Mouse (Mus musculus) NIH3T3 (cell line): ENCODE measurements around the gene Art3.

Experiments
- DNase-seq: peaks from one replicate; pipeline ENCODE4 v3.0.0-alpha.2; 2012; ENCODE audit warnings: low read depth

Art3 gene

GRCm38 (mm10) chr5:92331635-92332338 lies at the start of gene Art3:
Gene Art3, plus strand, starts transcription at chr5:92331827.
- no peak for DNase-seq

- DNase-seq: peak; percentile 82
Measured at GRCm38 (mm10) chr5:92282571-92282970, 49.1 kb upstream of the Art3 start.

- peak; percentile 44 for DNase-seq
Measured at GRCm38 (mm10) chr5:92283107-92283506, 48.5 kb upstream of the Art3 start.

GRCm38 (mm10) chr5:92287840-92288239 lies 43.8 kb upstream of the Art3 start:
- no peak for DNase-seq

GRCm38 (mm10) chr5:92291652-92292414 lies 39.8 kb upstream of the Art3 start:
- no peak for DNase-seq

GRCm38 (mm10) chr5:92294525-92294924 lies 37.1 kb upstream of the Art3 start:
- DNase-seq: peak; percentile 64

- DNase-seq: no peak
Measured at GRCm38 (mm10) chr5:92302149-92302840, 29.3 kb upstream of the Art3 start.

GRCm38 (mm10) chr5:92304291-92304690 lies 27.3 kb upstream of the Art3 start:
- no peak for DNase-seq

- peak; percentile 96 for DNase-seq
Measured at GRCm38 (mm10) chr5:92309681-92310511, 21.7 kb upstream of the Art3 start, which contains the start of gene Sdad1. Gene Sdad1, minus strand, starts transcription at chr5:92310479.

- peak; percentile 94 for DNase-seq
Measured at GRCm38 (mm10) chr5:92312046-92312715, 19.4 kb upstream of the Art3 start.

- DNase-seq: no peak
Measured at GRCm38 (mm10) chr5:92313776-92314175, 17.9 kb upstream of the Art3 start.

- DNase-seq: no peak
Measured at GRCm38 (mm10) chr5:92318119-92318518, 13.5 kb upstream of the Art3 start.

GRCm38 (mm10) chr5:92318596-92318995 lies 13.0 kb upstream of the Art3 start:
- DNase-seq: peak; percentile 46

GRCm38 (mm10) chr5:92321631-92322400 lies 9.8 kb upstream of the Art3 start:
- peak; percentile 14 for DNase-seq

GRCm38 (mm10) chr5:92322612-92323011 lies 9.0 kb upstream of the Art3 start:
- no peak for DNase-seq

GRCm38 (mm10) chr5:92323264-92323663 lies 8.4 kb upstream of the Art3 start:
- peak; percentile 47 for DNase-seq

- DNase-seq: no peak
Measured at GRCm38 (mm10) chr5:92327367-92327766, 4.3 kb upstream of the Art3 start.

- no peak for DNase-seq
Measured at GRCm38 (mm10) chr5:92327929-92328328, 3.7 kb upstream of the Art3 start, which contains the start of gene Cxcl9. Gene Cxcl9, minus strand, starts transcription at chr5:92328079.

GRCm38 (mm10) chr5:92331122-92331521 lies 505 bp upstream of the Art3 start:
- no peak for DNase-seq

GRCm38 (mm10) chr5:92332359-92332840 lies 773 bp downstream of the Art3 start:
- DNase-seq: peak; percentile 87
